Mouse (Mus musculus) C2C12 (cell line): ENCODE results near the gene Rpl26.

Experiments used
- CTCF ChIP-seq: IDR thresholded peaks from one replicate; pipeline ENCODE4 v1.5.1; 2011; ENCODE audit not compliant: control insufficient read depth, insufficient read depth, insufficient read length
- USF1 ChIP-seq: IDR thresholded peaks from one replicate; pipeline ENCODE4 v1.6.1; 2011; ENCODE audit warnings: low read depth, mild to moderate bottlenecking, control low read depth, moderate library complexity

DNA sequence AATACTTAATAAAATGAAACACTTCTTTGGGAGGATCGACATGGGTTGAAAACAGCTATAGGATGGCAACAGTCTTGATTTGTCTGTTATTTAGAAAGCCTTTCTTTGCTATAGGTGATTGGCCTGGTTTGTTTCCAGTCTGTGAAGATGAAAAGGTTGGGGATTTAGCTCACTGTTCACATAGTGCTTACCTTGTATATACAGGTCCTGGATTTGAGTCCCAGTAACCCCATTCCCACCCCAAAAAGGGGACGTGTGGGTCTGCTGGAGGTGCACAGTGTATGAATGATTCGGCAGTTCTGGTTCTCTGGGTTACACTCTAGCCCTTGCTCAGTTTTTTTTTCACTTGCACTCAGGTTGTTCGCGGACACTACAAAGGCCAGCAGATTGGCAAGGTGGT lies 1.4 kb downstream of the Rpl26 start:
- TF ChIP-seq USF1 = no peak
- TF ChIP-seq CTCF = no peak
